Mouse (Mus musculus) myocyte (in vitro differentiated cells): ENCODE measurements around the gene Kirrel3.

Experiments used
- CEBPB ChIP-seq: IDR thresholded peaks from 2 replicates; pipeline ENCODE4 v1.6.1; 2011; ENCODE audit warnings: mild to moderate bottlenecking, moderate library complexity; ENCODE audit not compliant: poor library complexity, insufficient read depth, severe bottlenecking
- E2F4 ChIP-seq: IDR thresholded peaks from one replicate; pipeline ENCODE4 v1.6.1; 2011; ENCODE audit warnings: mild to moderate bottlenecking, control low read depth, moderate library complexity; ENCODE audit not compliant: insufficient read depth
- MAX ChIP-seq: IDR thresholded peaks from one replicate; pipeline ENCODE4 v1.6.1; 2011; ENCODE audit warnings: low read depth, mild to moderate bottlenecking, control low read depth
- MYOD1 ChIP-seq, 3 experiments: IDR thresholded peaks; one replicate each; pipeline ENCODE4 v1.6.1; 2011; ENCODE audit warnings: control low read depth in 2 of 3, low read depth in 2 of 3, mild to moderate bottlenecking in 2 of 3, moderate library complexity in 1 of 3; ENCODE audit not compliant: insufficient read length in 2 of 3, control insufficient read depth in 1 of 3
- MYOG ChIP-seq, 3 experiments: IDR thresholded peaks; one replicate each; pipeline ENCODE4 v1.6.1; 2011; ENCODE audit warnings: control low read depth in 2 of 3, low read depth in 2 of 3, mild to moderate bottlenecking in 2 of 3; ENCODE audit not compliant: insufficient read length in 2 of 3, control insufficient read depth in 1 of 3, insufficient read depth in 1 of 3
- POLR2A ChIP-seq: IDR thresholded peaks from one replicate; pipeline ENCODE4 v1.6.1; 2011; ENCODE audit warnings: low read depth, mild to moderate bottlenecking, control low read depth, moderate library complexity; ENCODE audit not compliant: insufficient read length
- POLR2AphosphoS2 ChIP-seq: IDR thresholded peaks from one replicate; pipeline ENCODE4 v1.6.1; 2011; ENCODE audit warnings: low read depth, control low read depth; ENCODE audit not compliant: insufficient read length
- REST ChIP-seq: IDR thresholded peaks from one replicate; pipeline ENCODE4 v1.6.1; 2011; ENCODE audit warnings: mild to moderate bottlenecking, control low read depth, moderate library complexity; ENCODE audit not compliant: insufficient read depth, insufficient read length
- TCF3 ChIP-seq: IDR thresholded peaks from one replicate; pipeline ENCODE4 v1.6.1; 2011; ENCODE audit warnings: low read depth, control low read depth; ENCODE audit not compliant: insufficient read length
- USF1 ChIP-seq: IDR thresholded peaks from one replicate; pipeline ENCODE4 v1.6.1; 2011; ENCODE audit warnings: low read depth, mild to moderate bottlenecking, control low read depth, moderate library complexity

GRCm38 (mm10) chr9:35044458-35044857 is 558.8 kb downstream of the Kirrel3 start:
- TF ChIP-seq USF1 (no peak), POLR2A (no peak), POLR2AphosphoS2 (no peak), MAX (no peak), CEBPB (no peak), REST (no peak), MYOD1 (IDR thresholded peaks at IDR 0.05; ENCODE audit: control insufficient read depth in 1 of 3, insufficient read length in 2 of 3, low read depth in 2 of 3) (no peak), E2F4 (no peak), TCF3 (no peak), MYOG (IDR thresholded peaks at IDR 0.05; ENCODE audit: control insufficient read depth in 1 of 3, insufficient read depth in 1 of 3, insufficient read length in 2 of 3, low read depth in 2 of 3) (no peak)
